Mouse (Mus musculus) gastrocnemius, postnatal 36 days (tissue): Measurements from ENCODE around the gene Kcna6. TPM values are rescaled to one million over a fixed set of nuclear protein-coding genes. Genes with fewer than 3 reads are reported as not detected.
A peak's percentile ranks its signal among the peaks of the same experiment; 100 is the strongest.

Experiments
- DNase-seq, 2 experiments: peaks; one replicate each; pipeline ENCODE4 v3.0.0; 2022
- intact Hi-C: fragments of 180-260 bp; cut with DNase I; formaldehyde crosslinking; loops from one replicate; pipeline ENCODE4 v1.15.1; 2025
- long read RNA-seq, 2 experiments: library from polyadenylated mRNA; stranded (forward); transcript quantifications; one replicate each; pipeline ENCODE4 v2.0.0; 2021
- total RNA-seq, 2 experiments: library from RNA; stranded (reverse); gene quantifications; 2 replicates each; pipeline ENCODE4 v1.2.3; 2021

Kcna6 gene
- total RNA-seq, result under 1 TPM; 0.22 to 0.41 TPM
- long read RNA-seq, experiment 1, partial matches to known transcripts, result 0 of 1 reads
- long read RNA-seq, experiment 1, other reads (novel, unspliced or antisense), result 0 of 1 reads
- long read RNA-seq, experiment 2, result 0 reads

- intact Hi-C loops, result no loop called here
- DNase-seq, result no peak
Measured at GRCm38 (mm10) chr6:126740211-126741142, at the start of gene Kcna6. Gene Kcna6 (minus strand): TSS chr6:126740674.

- intact Hi-C loops, result no loop called here
- no peak for DNase-seq
Measured at GRCm38 (mm10) chr6:126788863-126789262, 48.4 kb upstream of the Kcna6 start.

- no peak for DNase-seq
- intact Hi-C loops, result no loop called here
Measured at GRCm38 (mm10) chr6:126784206-126784605, 43.7 kb upstream of the Kcna6 start.

GRCm38 (mm10) chr6:126783651-126784066, 43.2 kb upstream of the Kcna6 start:
- intact Hi-C loops, result no loop called here

GRCm38 (mm10) chr6:126783056-126783455, 42.6 kb upstream of the Kcna6 start:
- intact Hi-C loops, result no loop called here
- no peak for DNase-seq

More at GRCm38 (mm10) chr6:126783651-126784066, 43.2 kb upstream of the Kcna6 start:
- DNase-seq, result no peak

- intact Hi-C loops, result no loop called here
- no peak for DNase-seq
Measured at GRCm38 (mm10) chr6:126777889-126778288, 37.4 kb upstream of the Kcna6 start.

GRCm38 (mm10) chr6:126773873-126774272, 33.4 kb upstream of the Kcna6 start:
- intact Hi-C loops, result no loop called here
- no peak for DNase-seq

- intact Hi-C loops, result no loop called here
Measured at GRCm38 (mm10) chr6:126772326-126772725, 31.9 kb upstream of the Kcna6 start.

GRCm38 (mm10) chr6:126770146-126770731, 29.8 kb upstream of the Kcna6 start:
- intact Hi-C loops, result no loop called here
- DNase-seq, result no peak

More at GRCm38 (mm10) chr6:126772326-126772725, 31.9 kb upstream of the Kcna6 start:
- DNase-seq, result peak in 1 of 2 experiments; percentile 7

- DNase-seq, result no peak
- intact Hi-C loops, result no loop called here
Measured at GRCm38 (mm10) chr6:126768957-126769665, 28.6 kb upstream of the Kcna6 start.

- intact Hi-C loops, result no loop called here
- no peak for DNase-seq
Measured at GRCm38 (mm10) chr6:126767610-126768532, 27.4 kb upstream of the Kcna6 start.

- DNase-seq, result no peak
- intact Hi-C loops, result no loop called here
Measured at GRCm38 (mm10) chr6:126766552-126766951, 26.1 kb upstream of the Kcna6 start.

GRCm38 (mm10) chr6:126764563-126765091, 24.2 kb upstream of the Kcna6 start:
- DNase-seq, result no peak
- intact Hi-C loops, result no loop called here

- intact Hi-C loops, result no loop called here
- no peak for DNase-seq
Measured at GRCm38 (mm10) chr6:126761362-126761761, 20.9 kb upstream of the Kcna6 start.

- DNase-seq, result no peak
- intact Hi-C loops, result no loop called here
Measured at GRCm38 (mm10) chr6:126755729-126756411, 15.4 kb upstream of the Kcna6 start.

- intact Hi-C loops, result no loop called here
- DNase-seq, result no peak
Measured at GRCm38 (mm10) chr6:126752520-126752919, 12.0 kb upstream of the Kcna6 start.

- intact Hi-C loops, result no loop called here
- DNase-seq, result no peak
Measured at GRCm38 (mm10) chr6:126745888-126746287, 5.4 kb upstream of the Kcna6 start.

- no peak for DNase-seq
- intact Hi-C loops, result no loop called here
Measured at GRCm38 (mm10) chr6:126742610-126743009, 2.1 kb upstream of the Kcna6 start.
